Mouse (Mus musculus) liver, postnatal 0 days (tissue): ENCODE results near the gene Glt8d2. TPM values are rescaled to one million over a fixed set of nuclear protein-coding genes. Genes with fewer than 3 reads are reported as not detected.

Source experiments
- ATAC-seq: fragments of 200-750 bp; cut with Nextera tagmentation; 2 replicates; pipeline ENCODE4 v1.8.0; 2017; ENCODE audit warnings: mild to moderate bottlenecking, moderate library complexity
- DNase-seq: peaks from one replicate; pipeline ENCODE4 v3.0.0-alpha.2; 2016
- H3K27ac ChIP-seq: fragments of 300-500 bp; sonication (generic); 2 replicates; pipeline ENCODE4 v1.5.1; 2014; ENCODE audit warnings: antibody characterized with exemption, moderate library complexity, mild to moderate bottlenecking, low read depth
- H3K27me3 ChIP-seq: fragments of 300-500 bp; sonication (generic); 2 replicates; pipeline ENCODE4 v1.6.1; 2014; ENCODE audit warnings: low read length, control low read depth, mixed read lengths; ENCODE audit not compliant: insufficient read depth
- H3K36me3 ChIP-seq: fragments of 300-500 bp; sonication (generic); replicated peaks from 2 replicates; pipeline ENCODE4 v1.6.1; 2014; ENCODE audit warnings: mild to moderate bottlenecking, control low read depth, low read length, moderate library complexity, mixed read lengths; ENCODE audit not compliant: insufficient read depth
- H3K4me1 ChIP-seq: fragments of 300-500 bp; sonication (generic); 2 replicates; pipeline ENCODE4 v1.6.1; 2014; ENCODE audit warnings: antibody characterized with exemption, mild to moderate bottlenecking, control low read depth; ENCODE audit not compliant: insufficient read depth
- H3K4me2 ChIP-seq: fragments of 300-500 bp; sonication (generic); 2 replicates; pipeline ENCODE4 v1.6.1; 2014; ENCODE audit warnings: low read depth, mild to moderate bottlenecking, low read length, moderate library complexity, mixed read lengths
- H3K4me3 ChIP-seq: fragments of 300-500 bp; sonication (generic); 2 replicates; pipeline ENCODE4 v1.5.1; 2014; ENCODE audit warnings: low read depth, low read length
- H3K9ac ChIP-seq: fragments of 300-500 bp; sonication (generic); replicated peaks from 2 replicates; pipeline ENCODE4 v1.6.1; 2014; ENCODE audit warnings: mild to moderate bottlenecking, moderate library complexity
- H3K9me3 ChIP-seq: fragments of 300-500 bp; sonication (generic); 2 replicates; pipeline ENCODE4 v1.6.1; 2016; ENCODE audit warnings: mild to moderate bottlenecking, control low read depth, low read length, mixed read lengths
- CTCF ChIP-seq: sonication (generic); IDR thresholded peaks from 2 replicates; pipeline ENCODE4 v1.5.1; 2016; ENCODE audit warnings: antibody characterized with exemption, low read depth
- EP300 ChIP-seq: IDR thresholded peaks from 2 replicates; pipeline ENCODE4 v1.6.1; 2016; ENCODE audit warnings: antibody characterized with exemption, low read depth, mild to moderate bottlenecking
- WGBS: fragments of 180-500 bp; shearing (Covaris S2); extraction: QIAGEN DNeasy Blood & Tissue Kit; methylation state at CpG from one replicate; pipeline ENCODE4 v1.1.7; 2014; ENCODE audit not compliant: insufficient replicate concordance; 5-methylcytosine and 5-hydroxymethylcytosine counted together
- polyA plus RNA-seq: library from polyadenylated mRNA; unstranded; fragments of >200 nt; fragmentation: Nextera tagmentation; extraction: Ambion mirVana; gene quantifications from 2 replicates; pipeline ENCODE4 v1.2.1, GENCODE M21; 2015

Glt8d2 gene
- polyA plus RNA-seq, 1 experiment from 2014 or later: 0.12 TPM

GRCm38 (mm10) chr10:82666436-82667234 is 23.8 kb downstream of the Glt8d2 start:
- Histone ChIP-seq H3K36me3 (no peaks in the 10 kb centered on the region), H3K9me3 (no peaks in the 10 kb centered on the region), H3K27me3 (no peaks in the 10 kb centered on the region), H3K4me3 (no peak overlapping the region), H3K4me1 (0 out of 2 replicates have a peak, but pooled peaks cover 4% of the 10 kb centered on the region), H3K4me2 (peak overlapping the region; percentile 51), H3K27ac (no peak overlapping the region), H3K9ac (0 out of 2 replicates have a peak overlapping the region, but pooled peaks have one; percentile 23)
- no peak for TF ChIP-seq EP300
- peak; percentile 94 for TF ChIP-seq CTCF
- DNase-seq (peak; percentile 84), ATAC-seq (peak; percentile 90)
- WGBS: 15% methylated on average over 22 of the region's 22 CpGs

DNA sequence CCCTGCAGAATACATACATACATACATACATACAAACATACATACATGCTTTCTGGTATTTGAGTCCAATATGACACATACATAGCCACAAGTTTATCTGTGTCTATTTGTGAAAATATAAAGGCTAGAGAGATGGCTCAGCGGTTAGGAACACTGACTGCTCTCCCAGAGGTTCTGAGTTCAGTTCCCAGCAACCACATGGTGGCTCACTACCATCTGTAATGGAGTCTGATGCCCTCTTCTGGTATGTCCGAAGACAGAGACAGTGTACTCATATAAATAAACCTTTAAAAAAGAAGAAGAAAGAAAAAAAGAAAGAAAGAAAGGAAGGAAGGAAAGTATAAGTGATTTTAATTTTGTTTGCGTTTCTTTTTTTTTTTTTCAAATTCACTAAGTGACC is 24.5 kb downstream of the Glt8d2 start:
- no peak overlapping the region for H3K27ac ChIP-seq
- H3K4me1 ChIP-seq: 0 out of 2 replicates have a peak, but pooled peaks cover 4% of the 10 kb centered on the region
- no peak overlapping the region for H3K9ac ChIP-seq
- no peaks in the 10 kb centered on the region for H3K9me3 ChIP-seq
- 60% methylated on average over 3 of the region's 3 CpGs for WGBS
- H3K4me2 ChIP-seq: 0 out of 2 replicates have a peak overlapping the region, but pooled peaks have one; percentile 51
- H3K4me3 ChIP-seq: no peak overlapping the region
- no peaks in the 10 kb centered on the region for H3K27me3 ChIP-seq
- no peaks in the 10 kb centered on the region for H3K36me3 ChIP-seq
- DNase-seq: no peak
- ATAC-seq: no peak
- no peak for TF ChIP-seq EP300
- TF ChIP-seq CTCF: no peak

DNA sequence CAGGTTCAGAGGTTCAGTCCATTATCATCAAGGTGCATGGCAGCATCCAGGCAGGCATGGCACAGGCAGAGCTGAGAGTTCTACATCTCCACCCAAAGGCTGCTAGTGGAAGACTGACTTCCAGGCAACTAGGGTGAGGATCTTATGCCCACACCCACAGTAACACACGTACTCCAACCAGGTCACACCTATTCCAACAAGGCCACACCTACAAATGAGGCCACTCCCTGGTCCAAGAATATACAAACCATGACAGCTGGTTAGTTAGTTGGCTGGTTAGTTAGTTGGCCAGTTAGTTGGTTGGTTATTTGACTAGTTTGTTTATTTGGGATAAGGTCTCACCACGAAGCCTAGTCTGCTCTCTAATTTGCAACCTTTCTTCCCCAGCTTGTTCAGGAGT is 27.2 kb downstream of the Glt8d2 start:
- 0 out of 2 replicates have a peak, but pooled peaks cover 4% of the 10 kb centered on the region for H3K4me1 ChIP-seq
- no peaks in the 10 kb centered on the region for H3K9me3 ChIP-seq
- no peaks in the 10 kb centered on the region for H3K27me3 ChIP-seq
- TF ChIP-seq EP300: no peak
- no peak for TF ChIP-seq CTCF
- DNase-seq (no peak), ATAC-seq (no peak)
- WGBS: 86% methylated on average over 2 of the region's 2 CpGs
- H3K4me3 ChIP-seq: no peak overlapping the region
- no peak overlapping the region for H3K9ac ChIP-seq
- H3K4me2 ChIP-seq: no peak overlapping the region
- H3K36me3 ChIP-seq: no peaks in the 10 kb centered on the region
- no peak overlapping the region for H3K27ac ChIP-seq

DNA sequence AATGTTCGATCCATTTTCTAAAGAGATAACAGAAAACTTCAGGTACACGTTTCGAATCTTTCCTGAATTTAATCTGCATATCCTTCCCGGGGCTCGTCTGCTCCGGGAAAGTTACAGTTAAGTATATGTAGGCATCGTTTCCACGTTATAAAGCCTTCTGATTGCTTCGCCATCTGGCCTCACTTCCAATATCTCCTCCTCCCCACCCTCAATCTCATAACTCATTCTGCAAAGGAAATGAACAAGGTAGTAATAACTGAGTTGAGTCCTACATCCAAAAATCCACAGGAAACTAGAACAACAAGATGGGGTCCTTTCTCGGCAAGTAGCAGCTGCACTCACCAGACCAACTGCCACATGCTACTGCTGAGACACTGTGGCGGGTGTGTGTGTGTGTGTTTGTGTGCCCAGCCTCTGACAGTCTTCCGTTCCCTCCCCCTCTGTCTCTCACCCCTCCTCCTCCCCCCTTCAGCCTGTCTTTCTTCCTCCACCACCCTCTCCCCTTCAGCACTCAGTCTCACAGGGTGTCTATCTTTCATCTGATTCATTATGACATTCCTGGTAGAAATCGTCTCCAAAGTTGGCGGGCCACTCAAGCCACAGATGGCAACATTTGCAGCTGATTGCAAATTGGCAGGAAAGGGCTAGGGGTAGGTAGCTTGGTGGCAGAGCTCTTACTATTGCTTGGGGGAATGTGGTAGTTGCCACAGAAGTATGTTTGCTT is 28.0 kb downstream of the Glt8d2 start:
- no peak for DNase-seq
- no peak for ATAC-seq
- 62% methylated on average over 14 of the region's 14 CpGs for WGBS

DNA sequence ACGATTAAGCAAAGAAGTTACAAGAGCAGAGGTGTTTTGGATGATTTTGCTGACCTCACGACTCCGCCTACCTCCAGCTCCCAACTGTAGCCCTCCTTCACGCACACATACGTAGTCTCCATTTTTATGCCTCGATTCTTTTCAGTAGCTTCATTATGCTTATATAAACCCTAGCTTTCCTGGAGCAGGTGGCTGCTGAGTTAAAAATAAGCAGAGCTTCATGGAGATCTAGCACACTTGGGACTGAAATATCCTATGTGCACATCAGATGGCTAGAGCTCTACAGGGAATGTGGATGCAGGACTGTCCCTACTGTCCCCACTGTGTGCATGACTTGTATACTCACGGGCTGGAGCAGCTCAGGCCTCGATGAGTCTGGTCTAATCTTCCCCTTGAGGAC is 28.6 kb downstream of the Glt8d2 start:
- no peaks in the 10 kb centered on the region for H3K27me3 ChIP-seq
- WGBS: 75% methylated on average over 8 of the region's 8 CpGs
- H3K9ac ChIP-seq: no peak overlapping the region
- no peak overlapping the region for H3K4me2 ChIP-seq
- no peak for TF ChIP-seq CTCF
- no peak for TF ChIP-seq EP300
- 0 out of 2 replicates have a peak, but pooled peaks cover 3% of the 10 kb centered on the region for H3K4me1 ChIP-seq
- no peak overlapping the region for H3K27ac ChIP-seq
- no peak overlapping the region for H3K4me3 ChIP-seq
- no peaks in the 10 kb centered on the region for H3K36me3 ChIP-seq
- H3K9me3 ChIP-seq: no peaks in the 10 kb centered on the region
- no peak for ATAC-seq
- no peak for DNase-seq

More for the DNA sequence above, 28.0 kb downstream of the Glt8d2 start:
- TF ChIP-seq EP300: no peak
- TF ChIP-seq CTCF: no peak
- Histone ChIP-seq H3K4me2 (no peak overlapping the region), H3K36me3 (no peaks in the 10 kb centered on the region), H3K9ac (no peak overlapping the region), H3K4me1 (0 out of 2 replicates have a peak, but pooled peaks cover 4% of the 10 kb centered on the region), H3K9me3 (no peaks in the 10 kb centered on the region), H3K4me3 (no peak overlapping the region), H3K27me3 (no peaks in the 10 kb centered on the region), H3K27ac (no peak overlapping the region)

- ATAC-seq (no peak), DNase-seq (no peak)
- Histone ChIP-seq H3K9ac (no peak overlapping the region), H3K4me1 (no peaks in the 10 kb centered on the region), H3K36me3 (peaks cover 12% of the 10 kb centered on the region; the same call in 1 of the 2 replicates), H3K9me3 (no peaks in the 10 kb centered on the region), H3K4me3 (no peak overlapping the region), H3K27ac (no peak overlapping the region), H3K4me2 (no peak overlapping the region), H3K27me3 (no peaks in the 10 kb centered on the region)
- 78% methylated on average over 3 of the region's 3 CpGs for WGBS
- no peak for TF ChIP-seq EP300
- no peak for TF ChIP-seq CTCF
Measured at GRCm38 (mm10) chr10:82654581-82654980, 35.9 kb downstream of the Glt8d2 start.
